Mouse (Mus musculus) intestine, postnatal 0 days (tissue): Measurements from ENCODE around the gene Zfp607b. TPM values are rescaled to one million over a fixed set of nuclear protein-coding genes. Genes with fewer than 3 reads are reported as not detected.
A peak's percentile ranks its signal among the peaks of the same experiment; 100 is the strongest.

Source experiments
- ATAC-seq: fragments of 200-750 bp; cut with Nextera tagmentation; 2 replicates; pipeline ENCODE4 v1.8.0; 2017; ENCODE audit warnings: mild to moderate bottlenecking, moderate TSS enrichment, moderate library complexity
- H3K27ac ChIP-seq: fragments of 300-500 bp; sonication (generic); 2 replicates; pipeline ENCODE4 v1.5.1; 2014; ENCODE audit warnings: mild to moderate bottlenecking, low read depth, low read length, moderate library complexity
- H3K27me3 ChIP-seq: fragments of 300-500 bp; sonication (generic); replicated peaks from 2 replicates; pipeline ENCODE4 v1.6.1; 2014; ENCODE audit warnings: low read length, mixed read lengths; ENCODE audit not compliant: control insufficient read depth, insufficient read depth
- H3K36me3 ChIP-seq: fragments of 300-500 bp; sonication (generic); 2 replicates; pipeline ENCODE4 v1.6.1; 2014; ENCODE audit warnings: mild to moderate bottlenecking, moderate library complexity; ENCODE audit not compliant: control insufficient read depth, insufficient read depth
- H3K4me1 ChIP-seq: fragments of 300-500 bp; sonication (generic); replicated peaks from 2 replicates; pipeline ENCODE4 v1.6.1; 2014; ENCODE audit warnings: antibody characterized with exemption, low read length, mixed read lengths; ENCODE audit not compliant: control insufficient read depth, insufficient read depth
- H3K4me2 ChIP-seq: fragments of 300-500 bp; sonication (generic); replicated peaks from 2 replicates; pipeline ENCODE4 v1.6.1; 2014; ENCODE audit warnings: low read depth, mild to moderate bottlenecking, moderate library complexity
- H3K4me3 ChIP-seq: fragments of 300-500 bp; sonication (generic); 2 replicates; pipeline ENCODE4 v1.5.1; 2014; ENCODE audit warnings: low read depth, low read length
- H3K9ac ChIP-seq: fragments of 300-500 bp; sonication (generic); 2 replicates; pipeline ENCODE4 v1.6.1; 2014; ENCODE audit warnings: mild to moderate bottlenecking, low read depth, low read length
- H3K9me3 ChIP-seq: fragments of 300-500 bp; sonication (generic); 2 replicates; pipeline ENCODE4 v1.6.1; 2016; ENCODE audit warnings: mixed run types; ENCODE audit not compliant: control insufficient read depth
- CTCF ChIP-seq: sonication (generic); IDR thresholded peaks from 2 replicates; pipeline ENCODE4 v1.5.1; 2016; ENCODE audit warnings: low read depth, mild to moderate bottlenecking, control low read depth, antibody characterized with exemption, moderate library complexity
- WGBS: fragments of 180-500 bp; shearing (Covaris S2); extraction: QIAGEN DNeasy Blood & Tissue Kit; methylation state at CpG from one replicate; pipeline ENCODE4 v1.1.7; 2014; 5-methylcytosine and 5-hydroxymethylcytosine counted together
- polyA plus RNA-seq: library from polyadenylated mRNA; unstranded; fragments of >200 nt; fragmentation: Nextera tagmentation; extraction: Ambion mirVana; gene quantifications from 2 replicates; pipeline ENCODE4 v1.2.1, GENCODE M21; 2015

The Zfp607b gene
- polyA plus RNA-seq, 1 experiment from 2014 or later: 1.2 TPM

GRCm38 (mm10) chr7:27653681-27654437 is 35.3 kb upstream of the Zfp607b start, which contains the start of gene Ttc9b:
Gene Ttc9b, plus strand, starts transcription at chr7:27653915.
- no peak within 1 kb of the TSS for H3K9ac ChIP-seq
- H3K4me2 ChIP-seq: peak within 1 kb of the TSS; percentile 32; the same call in 1 of the 2 replicates
- TF ChIP-seq CTCF: no peak
- H3K27me3 ChIP-seq: peaks cover 25% of the 10 kb centered on the region
- 0 out of 2 replicates have a peak, but pooled peaks have one; percentile 8 for ATAC-seq
- H3K36me3 ChIP-seq: no peaks in the 10 kb centered on the region
- no peaks in the 10 kb centered on the region for H3K9me3 ChIP-seq
- H3K4me3 ChIP-seq: peak within 1 kb of the TSS; percentile 8; the same call in 1 of the 2 replicates
- H3K4me1 ChIP-seq: no peaks in the 10 kb centered on the region
- H3K27ac ChIP-seq: no peak within 1 kb of the TSS
- 6% methylated on average over 47 of the region's 62 CpGs for WGBS

GRCm38 (mm10) chr7:27654607-27655276 is 34.4 kb upstream of the Zfp607b start:
- no peak overlapping the region for H3K4me2 ChIP-seq
- no peaks in the 10 kb centered on the region for H3K36me3 ChIP-seq
- no peak overlapping the region for H3K9ac ChIP-seq
- WGBS: 62% methylated on average over 20 of the region's 20 CpGs
- no peak overlapping the region for H3K27ac ChIP-seq
- H3K4me1 ChIP-seq: no peaks in the 10 kb centered on the region
- H3K9me3 ChIP-seq: no peaks in the 10 kb centered on the region
- TF ChIP-seq CTCF: peak; percentile 65
- peaks cover 25% of the 10 kb centered on the region for H3K27me3 ChIP-seq
- no peak for ATAC-seq
- H3K4me3 ChIP-seq: no peak overlapping the region

- no peak for TF ChIP-seq CTCF
- no peaks in the 10 kb centered on the region for H3K9me3 ChIP-seq
Observed at GRCm38 (mm10) chr7:27655545-27655944, 33.6 kb upstream of the Zfp607b start.

GRCm38 (mm10) chr7:27656600-27656999 is 32.5 kb upstream of the Zfp607b start:
- H3K27me3 ChIP-seq: peaks cover 25% of the 10 kb centered on the region
- H3K36me3 ChIP-seq: 0 out of 2 replicates have a peak, but pooled peaks cover 5% of the 10 kb centered on the region
- no peak for ATAC-seq
- H3K27ac ChIP-seq: no peak overlapping the region
- H3K4me3 ChIP-seq: no peak overlapping the region
- TF ChIP-seq CTCF: no peak
- no peak overlapping the region for H3K4me2 ChIP-seq
- WGBS: 92% methylated on average over 16 of the region's 16 CpGs
- H3K9ac ChIP-seq: no peak overlapping the region
- H3K9me3 ChIP-seq: no peaks in the 10 kb centered on the region
- H3K4me1 ChIP-seq: no peaks in the 10 kb centered on the region

More at GRCm38 (mm10) chr7:27655545-27655944, 33.6 kb upstream of the Zfp607b start:
- peaks cover 25% of the 10 kb centered on the region for H3K27me3 ChIP-seq
- no peak overlapping the region for H3K4me2 ChIP-seq
- ATAC-seq: no peak
- H3K27ac ChIP-seq: no peak overlapping the region
- no peaks in the 10 kb centered on the region for H3K4me1 ChIP-seq
- H3K4me3 ChIP-seq: no peak overlapping the region
- no peaks in the 10 kb centered on the region for H3K36me3 ChIP-seq
- 62% methylated on average over 11 of the region's 11 CpGs for WGBS
- H3K9ac ChIP-seq: no peak overlapping the region

- Histone ChIP-seq H3K27ac (no peak overlapping the region), H3K4me2 (no peak overlapping the region), H3K4me1 (no peaks in the 10 kb centered on the region), H3K9ac (no peak overlapping the region), H3K9me3 (no peaks in the 10 kb centered on the region), H3K27me3 (peaks cover 20% of the 10 kb centered on the region), H3K4me3 (no peak overlapping the region), H3K36me3 (0 out of 2 replicates have a peak, but pooled peaks cover 5% of the 10 kb centered on the region)
- ATAC-seq: no peak
- TF ChIP-seq CTCF: no peak
- 42% methylated on average over 53 of the region's 53 CpGs for WGBS
Observed at GRCm38 (mm10) chr7:27657824-27658395, 31.2 kb upstream of the Zfp607b start.
